Mouse (Mus musculus) CH12.LX (cell line): ENCODE measurements around the gene Tpsb2. TPM values are rescaled to one million over a fixed set of nuclear protein-coding genes. Genes with fewer than 3 reads are reported as not detected.

ENCODE experiments used
- DNase-seq: peaks from one replicate; pipeline ENCODE4 v3.0.0-alpha.2; 2013; ENCODE audit errors: extremely low read depth
- H3K27ac ChIP-seq: 2 replicates; pipeline ENCODE4 v1.5.1; 2012; ENCODE audit warnings: low read depth, mild to moderate bottlenecking, control low read depth, moderate library complexity; ENCODE audit not compliant: insufficient read depth
- H3K27me3 ChIP-seq: replicated peaks from 2 replicates; pipeline ENCODE3; 2012; ENCODE audit warnings: inconsistent platforms
- H3K36me3 ChIP-seq, 2 experiments: replicated peaks in 1 of 2; 2 replicates each; pipeline versions ENCODE3 to v1.6.1; 2012; ENCODE audit warnings: inconsistent platforms in 1 of 2, low read length in 1 of 2, mild to moderate bottlenecking in 1 of 2, mixed read lengths in 1 of 2, moderate library complexity in 1 of 2; ENCODE audit not compliant: control insufficient read depth in 1 of 2, insufficient read depth in 1 of 2
- H3K4me1 ChIP-seq, 2 experiments: 2 replicates each; pipeline ENCODE4 v1.6.1; 2012; ENCODE audit warnings: inconsistent platforms in 1 of 2, moderate library complexity in 1 of 2; ENCODE audit not compliant: insufficient read depth in 2 of 2, control insufficient read depth in 1 of 2
- H3K4me2 ChIP-seq: 2 replicates; pipeline ENCODE4 v1.6.1; 2012; ENCODE audit warnings: low read depth, mild to moderate bottlenecking, control low read depth; ENCODE audit not compliant: poor library complexity, insufficient read depth, severe bottlenecking
- H3K4me3 ChIP-seq, 3 experiments: fragments of 150-350 bp in 1 of 3; sonication (generic) in 1 of 3; replicated peaks in 1 of 3; 2 replicates each; pipeline versions ENCODE3 to v1.5.1; 2011 to 2012; ENCODE audit warnings: low read depth in 2 of 3, low read length in 2 of 3, mild to moderate bottlenecking in 2 of 3, moderate library complexity in 2 of 3, control low read depth in 1 of 3, improper control_type of control experiment in 1 of 3, inconsistent platforms in 1 of 3, mixed read lengths in 1 of 3; ENCODE audit not compliant: poor library complexity in 1 of 3
- H3K79me2 ChIP-seq: replicated peaks from 2 replicates; pipeline ENCODE4 v1.6.1; 2012; ENCODE audit warnings: mild to moderate bottlenecking, moderate library complexity; ENCODE audit not compliant: control insufficient read depth, poor library complexity, insufficient read depth, severe bottlenecking; ENCODE audit errors: extremely low read depth
- H3K9ac ChIP-seq: 2 replicates; pipeline ENCODE4 v1.6.1; 2012; ENCODE audit warnings: low read depth, mild to moderate bottlenecking, control low read depth, moderate library complexity; ENCODE audit not compliant: insufficient read depth
- H3K9me3 ChIP-seq: replicated peaks from 2 replicates; pipeline ENCODE3; 2012; ENCODE audit warnings: low read length, inconsistent platforms, mixed read lengths
- BHLHE40 ChIP-seq: IDR thresholded peaks from 2 replicates; pipeline ENCODE4 v1.6.1; 2011; ENCODE audit warnings: mild to moderate bottlenecking, low read depth, low read length, improper control_type of control experiment
- ELF1 ChIP-seq: IDR thresholded peaks from 2 replicates; pipeline ENCODE4 v1.6.1; 2014; ENCODE audit warnings: low read depth, mild to moderate bottlenecking, inconsistent platforms, low read length, improper control_type of control experiment
- EP300 ChIP-seq: IDR thresholded peaks from 2 replicates; pipeline ENCODE4 v1.6.1; 2011; ENCODE audit warnings: low read length, improper control_type of control experiment
- GABPA ChIP-seq: IDR thresholded peaks from 2 replicates; pipeline ENCODE4 v1.6.1; 2012; ENCODE audit warnings: low read depth, low read length, improper control_type of control experiment, inconsistent platforms; ENCODE audit not compliant: insufficient replicate concordance
- IRF4 ChIP-seq: IDR thresholded peaks from 2 replicates; pipeline ENCODE4 v1.6.1; 2014; ENCODE audit warnings: low read depth, mild to moderate bottlenecking, inconsistent platforms, low read length, improper control_type of control experiment
- JUN ChIP-seq: IDR thresholded peaks from 2 replicates; pipeline ENCODE4 v1.6.1; 2011; ENCODE audit warnings: low read depth, mild to moderate bottlenecking, low read length, improper control_type of control experiment, moderate library complexity; ENCODE audit not compliant: insufficient read depth
- KAT2A ChIP-seq: IDR thresholded peaks from 2 replicates; pipeline ENCODE4 v1.6.1; 2012; ENCODE audit warnings: low read length, improper control_type of control experiment, inconsistent platforms; ENCODE audit not compliant: insufficient replicate concordance
- MAFK ChIP-seq: IDR thresholded peaks from 2 replicates; pipeline ENCODE4 v1.6.1; 2011; ENCODE audit warnings: low read length, improper control_type of control experiment; ENCODE audit not compliant: insufficient replicate concordance
- MAX ChIP-seq: IDR thresholded peaks from 2 replicates; pipeline ENCODE4 v1.6.1; 2011; ENCODE audit warnings: low read length, improper control_type of control experiment
- POLR2AphosphoS2 ChIP-seq: IDR thresholded peaks from 2 replicates; pipeline ENCODE4 v1.6.1; 2011; ENCODE audit warnings: low read depth, low read length, improper control_type of control experiment
- RAD21 ChIP-seq: IDR thresholded peaks from 2 replicates; pipeline ENCODE4 v1.6.1; 2011; ENCODE audit warnings: low read depth, mild to moderate bottlenecking, low read length, improper control_type of control experiment, moderate library complexity
- RCOR1 ChIP-seq: conservative IDR thresholded peaks from 2 replicates; pipeline ENCODE4 v1.6.1; 2012; ENCODE audit warnings: low read depth, mild to moderate bottlenecking, inconsistent platforms, low read length, improper control_type of control experiment
- TBP ChIP-seq: conservative IDR thresholded peaks from 2 replicates; pipeline ENCODE4 v1.6.1; 2011; ENCODE audit warnings: low read depth, low read length, improper control_type of control experiment
- TCF12 ChIP-seq: IDR thresholded peaks from 2 replicates; pipeline ENCODE4 v1.6.1; 2014; ENCODE audit warnings: low read depth, mild to moderate bottlenecking, inconsistent platforms, low read length, improper control_type of control experiment
- UBTF ChIP-seq: IDR thresholded peaks from 2 replicates; pipeline ENCODE4 v1.6.1; 2012; ENCODE audit warnings: low read depth, mild to moderate bottlenecking, inconsistent platforms, low read length, improper control_type of control experiment, moderate library complexity
- USF1 ChIP-seq: IDR thresholded peaks from 2 replicates; pipeline ENCODE4 v1.6.1; 2014; ENCODE audit warnings: low read depth, mild to moderate bottlenecking, inconsistent platforms, low read length, improper control_type of control experiment
- ZMIZ1 ChIP-seq: IDR thresholded peaks from 2 replicates; pipeline ENCODE4 v1.6.1; 2012; ENCODE audit warnings: low read depth, mild to moderate bottlenecking, inconsistent platforms, low read length, improper control_type of control experiment
- ZNF384 ChIP-seq: IDR thresholded peaks from 2 replicates; pipeline ENCODE4 v1.6.1; 2012; ENCODE audit warnings: low read depth, low read length, improper control_type of control experiment, inconsistent platforms
- dilution Hi-C: fragments of 300-500 bp; cut with MboI; formaldehyde crosslinking; loops from 2 replicates; pipeline ENCODE4 v1.14.3; 2020; ENCODE audit warnings: low sequenced_read_pairs; ENCODE audit not compliant: extremely low pct_unique_long_range_greater_than_20kb, extremely low pct_ligation_motif_present
- in situ Hi-C: fragments of 300-500 bp; cut with MboI; formaldehyde crosslinking; loops from 3 replicates; pipeline ENCODE4 v1.14.3; 2019; ENCODE audit warnings: low sequenced_read_pairs, low pct_ligation_motif_present, low pct_unique_long_range_greater_than_20kb, mixed read lengths
- polyA plus RNA-seq: library from polyadenylated mRNA; unstranded; fragments of >175 nt; gene quantifications from 2 replicates; pipeline ENCODE4 v1.2.1, GENCODE M21; 2012; ENCODE audit warnings: low read depth; ENCODE audit not compliant: insufficient read length
- total RNA-seq, 2 experiments: library from RNA; depleted of rRNA; stranded (reverse); fragments of 300-350 nt in 1 of 2; fragments of >200 nt in 1 of 2; gene quantifications; 2 replicates each; pipeline ENCODE4 v1.2.3; 2012 to 2014

The Tpsb2 gene
- total and polyA plus RNA-seq, 3 experiments: not detected

DNA sequence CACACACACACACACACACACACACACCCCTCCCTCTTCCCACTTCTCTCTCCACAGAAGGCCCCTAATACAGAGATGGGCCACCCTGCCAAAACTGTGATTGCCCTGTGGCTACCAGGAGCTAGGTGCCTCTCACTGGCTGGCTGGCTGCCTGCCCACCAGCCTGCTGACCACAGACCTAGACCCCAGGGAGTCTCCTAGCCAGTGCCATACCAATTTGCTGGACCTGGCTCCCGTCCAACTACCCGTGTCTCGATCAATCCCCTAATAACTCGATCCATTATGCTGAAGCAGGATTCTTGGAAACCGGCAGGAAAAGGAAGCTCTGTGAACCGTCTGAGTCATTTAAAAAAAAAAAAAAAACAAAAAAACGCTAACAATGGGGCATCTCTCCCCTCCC lies 44.7 kb downstream of the Tpsb2 start:
- H3K4me2 ChIP-seq: no peak overlapping the region
- no peaks in the 10 kb centered on the region for H3K79me2 ChIP-seq
- no peaks in the 10 kb centered on the region for H3K4me1 ChIP-seq
- no peak overlapping the region for H3K4me3 ChIP-seq
- no peaks in the 10 kb centered on the region for H3K36me3 ChIP-seq
- no peak for DNase-seq
- peaks cover 77% of the 10 kb centered on the region for H3K27me3 ChIP-seq
- no peak overlapping the region for H3K27ac ChIP-seq
- no peak overlapping the region for H3K9ac ChIP-seq
- in situ Hi-C loops (no loop called here), dilution Hi-C loops (no loop called here)
- TF ChIP-seq RCOR1 (no peak), MAX (no peak), POLR2AphosphoS2 (no peak), ELF1 (no peak), ZMIZ1 (no peak), RAD21 (no peak), IRF4 (no peak)
- no peaks in the 10 kb centered on the region for H3K9me3 ChIP-seq

DNA sequence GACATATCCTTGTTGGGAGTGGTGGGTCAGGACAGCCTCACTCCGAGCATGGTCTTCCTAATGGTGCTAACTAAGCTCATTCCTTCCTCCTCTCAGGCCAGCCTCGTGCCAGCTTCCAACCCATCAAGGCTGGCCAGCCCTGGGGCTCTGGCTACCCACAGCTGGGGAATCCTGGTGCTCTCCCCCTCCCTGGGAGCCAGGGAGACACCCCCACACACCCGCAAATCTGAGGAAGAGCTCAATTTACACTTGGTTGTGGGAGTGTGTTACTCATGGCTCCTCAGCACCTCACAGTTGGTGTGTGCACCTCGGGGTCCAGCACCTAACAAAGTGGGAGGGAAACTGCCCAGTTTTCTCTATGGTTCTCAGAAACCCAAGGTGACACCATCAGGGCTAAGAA lies 45.1 kb downstream of the Tpsb2 start:
- Histone ChIP-seq H3K9me3 (no peaks in the 10 kb centered on the region), H3K9ac (no peak overlapping the region), H3K27me3 (peaks cover 79% of the 10 kb centered on the region), H3K27ac (no peak overlapping the region)
- no peak for DNase-seq
- TF ChIP-seq ELF1 (no peak), JUN (no peak), RAD21 (no peak), POLR2AphosphoS2 (no peak), MAX (no peak), TCF12 (no peak), UBTF (no peak), TBP (no peak), RCOR1 (no peak), USF1 (no peak), GABPA (no peak)
- TF ChIP-seq, all 38 proteins: peak for 0
- in situ Hi-C loops (no loop called here), dilution Hi-C loops (no loop called here)
- no peaks in the 10 kb centered on the region for H3K36me3 ChIP-seq
- H3K4me2 ChIP-seq: no peak overlapping the region
- no peaks in the 10 kb centered on the region for H3K79me2 ChIP-seq
- no peak overlapping the region for H3K4me3 ChIP-seq
- H3K4me1 ChIP-seq: no peaks in the 10 kb centered on the region

DNA sequence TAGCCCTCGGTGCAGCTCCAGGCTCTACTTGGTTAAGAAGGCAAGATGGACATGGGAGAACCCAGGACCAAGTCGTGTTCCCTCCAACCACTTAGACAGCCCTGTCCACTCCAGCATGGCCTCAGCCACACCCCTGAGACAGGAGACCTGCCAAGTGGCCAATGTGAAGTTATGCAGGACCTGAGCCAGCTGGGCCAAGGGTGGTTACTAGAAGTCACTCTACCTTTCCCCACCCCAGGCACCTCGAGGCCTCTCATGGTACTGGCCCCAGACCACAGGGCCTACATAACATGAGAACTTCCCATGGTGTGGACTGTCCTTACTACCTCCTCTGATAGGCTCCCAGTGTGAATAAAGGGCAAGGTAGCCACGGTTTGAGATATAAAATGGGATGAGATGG lies 48.1 kb downstream of the Tpsb2 start:
- H3K27ac ChIP-seq: no peak overlapping the region
- H3K79me2 ChIP-seq: no peaks in the 10 kb centered on the region
- H3K4me1 ChIP-seq: no peaks in the 10 kb centered on the region
- H3K9ac ChIP-seq: no peak overlapping the region
- in situ Hi-C loops (no loop called here), dilution Hi-C loops (no loop called here)
- DNase-seq: no peak
- no peaks in the 10 kb centered on the region for H3K36me3 ChIP-seq
- no peaks in the 10 kb centered on the region for H3K9me3 ChIP-seq
- no peak overlapping the region for H3K4me3 ChIP-seq
- peaks cover 77% of the 10 kb centered on the region for H3K27me3 ChIP-seq
- TF ChIP-seq GABPA: no peak
- no peak for TF ChIP-seq MAFK
- no peak for TF ChIP-seq POLR2AphosphoS2
- no peak for TF ChIP-seq BHLHE40
- TF ChIP-seq EP300: no peak
- no peak for TF ChIP-seq ZNF384
- no peak for TF ChIP-seq UBTF
- no peak for TF ChIP-seq KAT2A
- H3K4me2 ChIP-seq: no peak overlapping the region
